Mouse (Mus musculus) cerebellum, postnatal 36 days (tissue): ENCODE measurements around the gene Cep128.
"Not testable (repeated sequence)": the region's sequence is repeated elsewhere in the genome, so short reads cannot be mapped to it uniquely, and the experiment has no call there.

Experiments used
- DNase-seq, 2 experiments: peaks; one replicate each; pipeline ENCODE4 v3.0.0; 2021 to 2022; ENCODE audit warnings: mixed read lengths in 2 of 2

Cep128 gene

GRCm38 (mm10) chr12:91059704-91060318 lies 324.4 kb downstream of the Cep128 start:
- no peak for DNase-seq

- peak; percentile 76 to 77 for DNase-seq
These were observed 327.3 kb downstream of the Cep128 start for GRCm38 (mm10) chr12:91056885-91057284.

- peak; percentile 29 to 51 for DNase-seq
These were observed 331.9 kb downstream of the Cep128 start for GRCm38 (mm10) chr12:91052301-91052700.

GRCm38 (mm10) chr12:91050593-91051325 lies 333.4 kb downstream of the Cep128 start:
- peak; percentile 84 to 88 for DNase-seq

GRCm38 (mm10) chr12:91041363-91041762 lies 342.8 kb downstream of the Cep128 start:
- no peak for DNase-seq

GRCm38 (mm10) chr12:91040267-91040905 lies 343.8 kb downstream of the Cep128 start:
- no peak for DNase-seq

- no peak for DNase-seq
These were observed 355.1 kb downstream of the Cep128 start for GRCm38 (mm10) chr12:91029116-91029515.

- DNase-seq = no peak
These were observed 356.5 kb downstream of the Cep128 start for GRCm38 (mm10) chr12:91027681-91028080.

GRCm38 (mm10) chr12:91027100-91027499 lies 357.1 kb downstream of the Cep128 start:
- DNase-seq = no peak

- no peak for DNase-seq
These were observed 369.1 kb downstream of the Cep128 start for GRCm38 (mm10) chr12:91015075-91015474.

GRCm38 (mm10) chr12:91013043-91013442 lies 371.2 kb downstream of the Cep128 start:
- no peak for DNase-seq

GRCm38 (mm10) chr12:91012184-91012583 lies 372.0 kb downstream of the Cep128 start:
- DNase-seq = no peak

GRCm38 (mm10) chr12:91008736-91009135 lies 375.5 kb downstream of the Cep128 start:
- DNase-seq = no peak

- DNase-seq = no peak
These were observed 376.0 kb downstream of the Cep128 start for GRCm38 (mm10) chr12:91008170-91008569.

GRCm38 (mm10) chr12:90997539-90997938 lies 386.7 kb downstream of the Cep128 start:
- peak; percentile 9 to 15 for DNase-seq

- DNase-seq = no peak
These were observed 390.9 kb downstream of the Cep128 start for GRCm38 (mm10) chr12:90993331-90993730.

- DNase-seq = no peak
These were observed 396.4 kb downstream of the Cep128 start for GRCm38 (mm10) chr12:90987782-90988181.

- DNase-seq = no peak
These were observed 396.9 kb downstream of the Cep128 start for GRCm38 (mm10) chr12:90987259-90987658.

GRCm38 (mm10) chr12:90982018-90982417 lies 402.2 kb downstream of the Cep128 start:
- no peak for DNase-seq

GRCm38 (mm10) chr12:90976406-90976805 lies 407.8 kb downstream of the Cep128 start:
- DNase-seq = not testable (repeated sequence)

GRCm38 (mm10) chr12:90975429-90975828 lies 408.8 kb downstream of the Cep128 start:
- DNase-seq = no peak

- DNase-seq = no peak
These were observed 413.1 kb downstream of the Cep128 start for GRCm38 (mm10) chr12:90971156-90971555.

- peak; percentile 72 to 78 for DNase-seq
These were observed 422.7 kb downstream of the Cep128 start for GRCm38 (mm10) chr12:90961386-90962017.
